Mouse (Mus musculus) stomach, embryonic 14.5 days (tissue): ENCODE results near the gene Tgfbr2. TPM values are rescaled to one million over a fixed set of nuclear protein-coding genes. Genes with fewer than 3 reads are reported as not detected.

Source experiments
- ATAC-seq: fragments of 200-750 bp; cut with Nextera tagmentation; 2 replicates; pipeline ENCODE4 v1.8.0; 2017; ENCODE audit warnings: low read depth, moderate TSS enrichment; ENCODE audit not compliant: insufficient number of reproducible peaks, insufficient read depth, low FRiP score
- H3K27ac ChIP-seq: fragments of 300-500 bp; sonication (generic); 2 replicates; pipeline ENCODE4 v1.5.1; 2014; ENCODE audit warnings: mild to moderate bottlenecking, low read length, moderate library complexity, mixed read lengths
- H3K27me3 ChIP-seq: fragments of 300-500 bp; sonication (generic); 2 replicates; pipeline ENCODE4 v1.6.1; 2014; ENCODE audit warnings: low read length, control low read depth, mixed read lengths; ENCODE audit not compliant: control insufficient read depth, insufficient read depth
- H3K36me3 ChIP-seq: fragments of 300-500 bp; sonication (generic); 2 replicates; pipeline ENCODE4 v1.6.1; 2014; ENCODE audit warnings: mild to moderate bottlenecking, control low read depth, low read length, moderate library complexity, mixed read lengths; ENCODE audit not compliant: control insufficient read depth, insufficient read depth
- H3K4me1 ChIP-seq: fragments of 300-500 bp; sonication (generic); 2 replicates; pipeline ENCODE4 v1.6.1; 2014; ENCODE audit warnings: low read length, control low read depth, mixed read lengths; ENCODE audit not compliant: control insufficient read depth, insufficient read depth
- H3K4me2 ChIP-seq: fragments of 300-500 bp; sonication (generic); replicated peaks from 2 replicates; pipeline ENCODE4 v1.6.1; 2014; ENCODE audit warnings: low read depth, low read length, control low read depth
- H3K4me3 ChIP-seq: fragments of 300-500 bp; sonication (generic); 2 replicates; pipeline ENCODE4 v1.5.1; 2014; ENCODE audit warnings: low read depth, low read length, control low read depth
- H3K9ac ChIP-seq: fragments of 300-500 bp; sonication (generic); replicated peaks from 2 replicates; pipeline ENCODE4 v1.6.1; 2014; ENCODE audit warnings: low read depth, mild to moderate bottlenecking, control low read depth, low read length, moderate library complexity, mixed read lengths
- H3K9me3 ChIP-seq: fragments of 300-500 bp; sonication (generic); 2 replicates; pipeline ENCODE4 v1.6.1; 2016; ENCODE audit warnings: low read depth, low read length, control low read depth; ENCODE audit not compliant: control insufficient read depth
- WGBS: fragments of 180-500 bp; shearing (Covaris S2); extraction: QIAGEN DNeasy Blood & Tissue Kit; methylation state at CpG from one replicate; pipeline ENCODE4 v1.1.7; 2014; 5-methylcytosine and 5-hydroxymethylcytosine counted together
- polyA plus RNA-seq: library from polyadenylated mRNA; unstranded; fragments of >200 nt; fragmentation: Nextera tagmentation; extraction: Ambion mirVana; gene quantifications from 2 replicates; pipeline ENCODE4 v1.2.1, GENCODE M21; 2014

The Tgfbr2 gene
- polyA plus RNA-seq, 1 experiment from 2014 or later: 36.9 TPM

GRCm38 (mm10) chr9:116175488-116176115, 442 bp upstream of the Tgfbr2 start:
- H3K9me3 ChIP-seq: no peaks in the 10 kb centered on the region
- H3K4me1 ChIP-seq: peaks cover 12% of the 10 kb centered on the region; the same call in 1 of the 2 replicates
- H3K4me2 ChIP-seq: peak overlapping the region; percentile 72
- H3K4me3 ChIP-seq: peak overlapping the region; percentile 87
- no peaks in the 10 kb centered on the region for H3K27me3 ChIP-seq
- no peaks in the 10 kb centered on the region; the same call in 1 of the 2 replicates for H3K36me3 ChIP-seq
- peak overlapping the region; percentile 92 for H3K9ac ChIP-seq
- H3K27ac ChIP-seq: peak overlapping the region; percentile 97
- WGBS: 10% methylated on average over 16 of the region's 16 CpGs
- no peak for ATAC-seq

GRCm38 (mm10) chr9:116173473-116174170, 1.5 kb downstream of the Tgfbr2 start:
- peak overlapping the region; percentile 72 for H3K4me2 ChIP-seq

GRCm38 (mm10) chr9:116173059-116173458, 2.1 kb downstream of the Tgfbr2 start:
- WGBS: 21% methylated on average over 6 of the region's 6 CpGs
- Histone ChIP-seq H3K27me3 (no peaks in the 10 kb centered on the region), H3K9ac (no peak overlapping the region), H3K9me3 (no peaks in the 10 kb centered on the region), H3K4me1 (peaks cover 15% of the 10 kb centered on the region; the same call in 1 of the 2 replicates), H3K27ac (peak overlapping the region; percentile 97), H3K36me3 (no peaks in the 10 kb centered on the region; the same call in 1 of the 2 replicates), H3K4me2 (peak overlapping the region; percentile 72), H3K4me3 (peak overlapping the region; percentile 87)
- ATAC-seq: no peak

More at GRCm38 (mm10) chr9:116173473-116174170, 1.5 kb downstream of the Tgfbr2 start:
- Histone ChIP-seq H3K9ac (peak overlapping the region; percentile 92; the same call in 1 of the 2 replicates), H3K4me3 (peak overlapping the region; percentile 87), H3K27ac (peak overlapping the region; percentile 97), H3K4me1 (peaks cover 15% of the 10 kb centered on the region; the same call in 1 of the 2 replicates), H3K9me3 (no peaks in the 10 kb centered on the region), H3K36me3 (no peaks in the 10 kb centered on the region; the same call in 1 of the 2 replicates), H3K27me3 (no peaks in the 10 kb centered on the region)
- ATAC-seq: no peak
- WGBS: 69% methylated on average over 16 of the region's 16 CpGs

- Histone ChIP-seq H3K4me3 (no peak overlapping the region), H3K9me3 (no peaks in the 10 kb centered on the region), H3K27ac (no peak overlapping the region), H3K4me2 (no peak overlapping the region), H3K4me1 (peaks cover 17% of the 10 kb centered on the region; the same call in 1 of the 2 replicates), H3K9ac (no peak overlapping the region), H3K36me3 (no peaks in the 10 kb centered on the region; the same call in 1 of the 2 replicates), H3K27me3 (no peaks in the 10 kb centered on the region)
- ATAC-seq: no peak
- WGBS: 70% methylated on average over 6 of the region's 6 CpGs
Observed at GRCm38 (mm10) chr9:116169067-116169466, 6.1 kb downstream of the Tgfbr2 start.

GRCm38 (mm10) chr9:116167304-116167880, 7.8 kb downstream of the Tgfbr2 start:
- Histone ChIP-seq H3K27me3 (no peaks in the 10 kb centered on the region), H3K27ac (no peak overlapping the region), H3K9ac (no peak overlapping the region), H3K4me1 (peaks cover 10% of the 10 kb centered on the region; the same call in 1 of the 2 replicates), H3K4me2 (no peak overlapping the region), H3K36me3 (no peaks in the 10 kb centered on the region; the same call in 1 of the 2 replicates), H3K9me3 (no peaks in the 10 kb centered on the region), H3K4me3 (no peak overlapping the region)
- 82% methylated on average over 6 of the region's 6 CpGs for WGBS
- ATAC-seq: no peak

GRCm38 (mm10) chr9:116166363-116166762, 8.8 kb downstream of the Tgfbr2 start:
- ATAC-seq: no peak
- Histone ChIP-seq H3K27ac (no peak overlapping the region), H3K36me3 (no peaks in the 10 kb centered on the region), H3K4me3 (no peak overlapping the region), H3K9me3 (no peaks in the 10 kb centered on the region), H3K4me2 (no peak overlapping the region), H3K27me3 (no peaks in the 10 kb centered on the region), H3K9ac (no peak overlapping the region), H3K4me1 (peaks cover 5% of the 10 kb centered on the region; the same call in 1 of the 2 replicates)
- 80% methylated on average over 6 of the region's 6 CpGs for WGBS

- no peaks in the 10 kb centered on the region for H3K9me3 ChIP-seq
- 0 out of 2 replicates have a peak, but pooled peaks cover 2% of the 10 kb centered on the region for H3K4me1 ChIP-seq
- no peak for ATAC-seq
- no peaks in the 10 kb centered on the region for H3K36me3 ChIP-seq
- no peak overlapping the region for H3K4me3 ChIP-seq
- H3K9ac ChIP-seq: no peak overlapping the region
- 71% methylated on average over 6 of the region's 6 CpGs for WGBS
- H3K27ac ChIP-seq: no peak overlapping the region
- H3K4me2 ChIP-seq: no peak overlapping the region
- no peaks in the 10 kb centered on the region for H3K27me3 ChIP-seq
Observed at GRCm38 (mm10) chr9:116163883-116164282, 11.3 kb downstream of the Tgfbr2 start.

- no peaks in the 10 kb centered on the region; the same call in 1 of the 2 replicates for H3K36me3 ChIP-seq
- WGBS: 92% methylated on average over 7 of the region's 7 CpGs
- H3K9me3 ChIP-seq: no peaks in the 10 kb centered on the region
Observed at GRCm38 (mm10) chr9:116162866-116163374, 12.2 kb downstream of the Tgfbr2 start.

More at GRCm38 (mm10) chr9:116162866-116163374, 12.2 kb downstream of the Tgfbr2 start:
- ATAC-seq: no peak
- Histone ChIP-seq H3K27me3 (no peaks in the 10 kb centered on the region), H3K4me1 (0 out of 2 replicates have a peak, but pooled peaks cover 2% of the 10 kb centered on the region), H3K4me3 (no peak overlapping the region), H3K4me2 (no peak overlapping the region), H3K9ac (no peak overlapping the region), H3K27ac (no peak overlapping the region)
